Mouse (Mus musculus) NIH3T3 (cell line): ENCODE results near the gene Ercc6l2.

ENCODE experiments used
- DNase-seq: peaks from one replicate; pipeline ENCODE4 v3.0.0-alpha.2; 2012; ENCODE audit warnings: low read depth

Gene Ercc6l2

GRCm38 (mm10) chr13:63930525-63930924 lies 115.5 kb downstream of the Ercc6l2 start:
- DNase-seq = no peak

GRCm38 (mm10) chr13:63936369-63936768 lies 121.3 kb downstream of the Ercc6l2 start:
- DNase-seq = no peak

GRCm38 (mm10) chr13:63940257-63940656 lies 125.2 kb downstream of the Ercc6l2 start:
- DNase-seq = no peak

- no peak for DNase-seq
Measured at GRCm38 (mm10) chr13:63941170-63941569, 126.1 kb downstream of the Ercc6l2 start.

GRCm38 (mm10) chr13:63943605-63944004 lies 128.6 kb downstream of the Ercc6l2 start:
- no peak for DNase-seq

GRCm38 (mm10) chr13:63944344-63945021 lies 129.4 kb downstream of the Ercc6l2 start:
- DNase-seq = no peak
